Mouse (Mus musculus) embryonic facial prominence, embryonic 14.5 days (tissue): Measurements from ENCODE around the gene Gm20532. TPM values are rescaled to one million over a fixed set of nuclear protein-coding genes. Genes with fewer than 3 reads are reported as not detected.
"Not testable (repeated sequence)": the region's sequence is repeated elsewhere in the genome, so short reads cannot be mapped to it uniquely, and the experiment has no call there.

Source experiments
- ATAC-seq: fragments of 200-750 bp; cut with Nextera tagmentation; 2 replicates; pipeline ENCODE4 v1.8.0; 2017; ENCODE audit warnings: low read depth, moderate number of reproducible peaks, moderate TSS enrichment
- DNase-seq: peaks from one replicate; pipeline ENCODE4 v3.0.0-alpha.2; 2015; ENCODE audit warnings: low spot score
- H3K27ac ChIP-seq: fragments of 300-500 bp; sonication (generic); replicated peaks from 2 replicates; pipeline ENCODE4 v1.5.1; 2014; ENCODE audit warnings: low read depth, mild to moderate bottlenecking, low read length, moderate library complexity
- H3K27me3 ChIP-seq: fragments of 300-500 bp; sonication (generic); replicated peaks from 2 replicates; pipeline ENCODE4 v1.6.1; 2014; ENCODE audit warnings: low read length; ENCODE audit not compliant: control insufficient read depth, insufficient read depth
- H3K36me3 ChIP-seq: fragments of 300-500 bp; sonication (generic); 2 replicates; pipeline ENCODE4 v1.6.1; 2014; ENCODE audit warnings: low read length, mixed read lengths; ENCODE audit not compliant: control insufficient read depth, insufficient read depth
- H3K4me1 ChIP-seq: fragments of 300-500 bp; sonication (generic); 2 replicates; pipeline ENCODE4 v1.6.1; 2014; ENCODE audit warnings: antibody characterized with exemption, low read length; ENCODE audit not compliant: control insufficient read depth, insufficient read depth
- H3K4me2 ChIP-seq: fragments of 300-500 bp; sonication (generic); 2 replicates; pipeline ENCODE4 v1.6.1; 2014; ENCODE audit warnings: low read depth, mild to moderate bottlenecking, low read length, moderate library complexity, mixed read lengths
- H3K4me3 ChIP-seq: fragments of 300-500 bp; sonication (generic); 2 replicates; pipeline ENCODE4 v1.5.1; 2014; ENCODE audit warnings: low read depth, mild to moderate bottlenecking, low read length
- H3K9ac ChIP-seq: fragments of 300-500 bp; sonication (generic); 2 replicates; pipeline ENCODE4 v1.6.1; 2014; ENCODE audit warnings: low read depth, mild to moderate bottlenecking, low read length, moderate library complexity, mixed read lengths
- H3K9me3 ChIP-seq: fragments of 300-500 bp; sonication (generic); 2 replicates; pipeline ENCODE4 v1.6.1; 2016; ENCODE audit warnings: low read length; ENCODE audit not compliant: control insufficient read depth
- WGBS: fragments of 180-500 bp; shearing (Covaris S2); extraction: QIAGEN DNeasy Blood & Tissue Kit; methylation state at CpG from one replicate; pipeline ENCODE4 v1.1.7; 2014; 5-methylcytosine and 5-hydroxymethylcytosine counted together
- microRNA counts: library from miRNA; unstranded; fragments of <30 nt; microRNA quantifications from one replicate; lab custom pipeline; 2017
- microRNA-seq: library from miRNA; unstranded; fragments of <30 nt; microRNA quantifications from one replicate; pipeline ENCODE4, GENCODE M21; 2016; ENCODE audit warnings: borderline number of aligned reads
- polyA plus RNA-seq: library from polyadenylated mRNA; unstranded; fragments of >200 nt; fragmentation: Nextera tagmentation; extraction: Ambion mirVana; gene quantifications from 2 replicates; pipeline ENCODE4 v1.2.1, GENCODE M21; 2014

The Gm20532 gene
- polyA plus RNA-seq, 1 experiment from 2014 or later: not detected

GRCm38 (mm10) chr2:26661768-26662508, 75.5 kb downstream of the Gm20532 start:
- no peaks in the 10 kb centered on the region for H3K9me3 ChIP-seq
- H3K36me3 ChIP-seq: no peaks in the 10 kb centered on the region
- DNase-seq (no peak), ATAC-seq (peak; percentile 22; the same call in 1 of the 2 replicates)
- peak overlapping the region; percentile 55 for H3K9ac ChIP-seq
- H3K4me3 ChIP-seq: peak overlapping the region; percentile 28
- no peaks in the 10 kb centered on the region for H3K27me3 ChIP-seq
- peak overlapping the region; percentile 64 for H3K4me2 ChIP-seq
- H3K27ac ChIP-seq: no peak overlapping the region
- H3K4me1 ChIP-seq: peaks cover 7% of the 10 kb centered on the region; the same call in 1 of the 2 replicates
- 45% methylated on average over 29 of the region's 29 CpGs for WGBS

GRCm38 (mm10) chr2:26662509-26662882, 76.1 kb downstream of the Gm20532 start:
- Histone ChIP-seq H3K4me1 (peaks cover 7% of the 10 kb centered on the region; the same call in 1 of the 2 replicates), H3K27ac (no peak overlapping the region), H3K36me3 (no peaks in the 10 kb centered on the region), H3K4me2 (no peak overlapping the region), H3K27me3 (no peaks in the 10 kb centered on the region), H3K9ac (no peak overlapping the region), H3K9me3 (no peaks in the 10 kb centered on the region), H3K4me3 (no peak overlapping the region)
- WGBS: 76% methylated on average over 13 of the region's 13 CpGs
- ATAC-seq (no peak), DNase-seq (no peak)

- 76% methylated on average over 10 of the region's 10 CpGs for whole genome bisulfite sequencing
- Histone ChIP-seq H3K4me3 (no peak overlapping the region), H3K27ac (no peak overlapping the region), H3K9me3 (no peaks in the 10 kb centered on the region), H3K9ac (no peak overlapping the region), H3K27me3 (no peaks in the 10 kb centered on the region), H3K36me3 (no peaks in the 10 kb centered on the region), H3K4me2 (no peak overlapping the region), H3K4me1 (peaks cover 7% of the 10 kb centered on the region; the same call in 1 of the 2 replicates)
- ATAC-seq (no peak), DNase-seq (no peak)
Measured at GRCm38 (mm10) chr2:26663112-26663511, 76.7 kb downstream of the Gm20532 start.

GRCm38 (mm10) chr2:26663551-26663950, 77.1 kb downstream of the Gm20532 start:
- H3K4me3 ChIP-seq, H3K27ac ChIP-seq, H3K9me3 ChIP-seq, H3K4me1 ChIP-seq, H3K36me3 ChIP-seq, H3K4me2 ChIP-seq, ATAC-seq, H3K27me3 ChIP-seq, H3K9ac ChIP-seq: not testable (repeated sequence)
- WGBS: 83% methylated on average over 1 of the region's 1 CpGs
- peak; percentile 16 for DNase-seq

GRCm38 (mm10) chr2:26668746-26669145, 82.3 kb downstream of the Gm20532 start:
- no peak overlapping the region for H3K4me3 ChIP-seq
- DNase-seq: no peak
- ATAC-seq: no peak

GRCm38 (mm10) chr2:26671182-26671581, 84.7 kb downstream of the Gm20532 start, which contains the start of gene Lcn4:
Gene Lcn4 (minus strand): TSS chr2:26671282.
- Histone ChIP-seq H3K27me3 (no peaks in the 10 kb centered on the region), H3K9ac (no peak within 1 kb of the TSS), H3K27ac (no peak within 1 kb of the TSS), H3K36me3 (no peaks in the 10 kb centered on the region), H3K9me3 (no peaks in the 10 kb centered on the region), H3K4me1 (no peaks in the 10 kb centered on the region), H3K4me2 (no peak within 1 kb of the TSS), H3K4me3 (no peak within 1 kb of the TSS)
- ATAC-seq: no peak
- DNase-seq: no peak
- WGBS: 88% methylated on average over 3 of the region's 3 CpGs

More at GRCm38 (mm10) chr2:26668746-26669145, 82.3 kb downstream of the Gm20532 start:
- H3K4me1 ChIP-seq: no peaks in the 10 kb centered on the region
- no peaks in the 10 kb centered on the region for H3K27me3 ChIP-seq
- H3K4me2 ChIP-seq: no peak overlapping the region
- H3K27ac ChIP-seq: no peak overlapping the region
- no peak overlapping the region for H3K9ac ChIP-seq
- no peaks in the 10 kb centered on the region for H3K9me3 ChIP-seq
- no peaks in the 10 kb centered on the region for H3K36me3 ChIP-seq

MicroRNA genes within 50 kb of the gene (microRNA counts, 519-probe panel; counts per million panel counts)
- microRNA mmu-miR-126-3p (lab: Ali Mortazavi, UCI): 3,847 counts per million, percentile 89 among the panel's probes with 10 or more counts
- 3,205 counts per million, percentile 76 among the panel's probes with 10 or more counts for microRNA mmu-miR-126-5p (lab: Ali Mortazavi, UCI)

Small RNA genes lying within 50 kb of the gene (microRNA-seq; reads per million reads assigned to microRNA genes)
- 0.50 reads per million for gene Mir126a
- not detected for gene Mir126b

Other genes starting within 250 kb of the Gm20532 start
- gene Dnlz, start 234.5 kb upstream of the Gm20532 start, polyA plus RNA-seq: 24.2 and 27.6 TPM in 2 replicates
- 1.3 and 2.1 TPM in 2 replicates for gene Card9, start 225.7 kb upstream of the Gm20532 start, polyA plus RNA-seq
- 20.2 and 22.9 TPM in 2 replicates for gene Snapc4, start 206.0 kb upstream of the Gm20532 start, polyA plus RNA-seq
- 102 and 109 TPM in 2 replicates for gene Entr1, start 197.3 kb upstream of the Gm20532 start, polyA plus RNA-seq
- 71.9 and 72.3 TPM in 2 replicates for gene Pmpca, start 197.3 kb upstream of the Gm20532 start, polyA plus RNA-seq
- 16.3 and 17.8 TPM in 2 replicates for gene Inpp5e, start 177.4 kb upstream of the Gm20532 start, polyA plus RNA-seq
- 38.6 and 42.0 TPM in 2 replicates for gene Sec16a, start 141.4 kb upstream of the Gm20532 start, polyA plus RNA-seq
- gene Notch1, start 70.0 kb upstream of the Gm20532 start, polyA plus RNA-seq: 29.9 and 35.8 TPM in 2 replicates
- gene Egfl7, start 6.6 kb upstream of the Gm20532 start, polyA plus RNA-seq: 110 and 119 TPM in 2 replicates
- gene Agpat2, start 17.8 kb downstream of the Gm20532 start, polyA plus RNA-seq: 25.1 and 26.7 TPM in 2 replicates
- gene Fam69b, start 41.8 kb downstream of the Gm20532 start, polyA plus RNA-seq: 31.1 and 40.1 TPM in 2 replicates
- gene Lcn4, start 84.6 kb downstream of the Gm20532 start, polyA plus RNA-seq: not detected in 2 replicates